ENCODE assay signal across 8 mouse cellular contexts in genomic region chr3:90515242-90515641, GRCm38 (mm10). TPM values are rescaled to one million over a fixed set of nuclear protein-coding genes. Genes with fewer than 3 reads are reported as not detected.
A peak's percentile ranks its signal among the peaks of the same experiment; 100 is the strongest.
DNase-seq lines count a peak whose midpoint lies in the region; ATAC-seq and TF ChIP-seq lines count a peak whose summit lies in the region.

No protein-coding gene starts in this region.

- H3K27ac ChIP-seq in bone marrow macrophage, adult 2 months (ENCODE audit: insufficient read depth, low read depth, low read length), result no peak overlapping the region
- H3K27ac ChIP-seq in heart, embryonic 12.5 days (ENCODE audit: poor library complexity, severe bottlenecking), result peak overlapping the region; percentile 55; the same call in 1 of the 2 replicates
- 0 out of 2 replicates have a peak overlapping the region, but pooled peaks have one; percentile 7 for H3K27ac ChIP-seq in kidney, embryonic 16.5 days (ENCODE audit: low read length)

- no peaks in the 10 kb centered on the region for H3K27me3 ChIP-seq in heart, embryonic 12.5 days (replicated peaks)
- no peaks in the 10 kb centered on the region for H3K27me3 ChIP-seq in kidney, embryonic 16.5 days (ENCODE audit: insufficient read depth, low read length)

- H3K9ac ChIP-seq in heart, embryonic 12.5 days, result peak overlapping the region; percentile 80
- H3K9ac ChIP-seq in kidney, embryonic 16.5 days (replicated peaks; ENCODE audit: low read length), result peak overlapping the region; percentile 70

- no peak for TF ChIP-seq CTCF in bone marrow macrophage, adult 2 months (IDR thresholded peaks at IDR 0.05; ENCODE audit: low read depth, low read length)

- peak overlapping the region; percentile 71 for H3K4me3 ChIP-seq in bone marrow macrophage, adult 2 months (ENCODE audit: insufficient read depth, low read length)
- peak overlapping the region; percentile 57 for H3K4me3 ChIP-seq in heart, embryonic 12.5 days
- H3K4me3 ChIP-seq in kidney, embryonic 16.5 days (ENCODE audit: low read length), result peak overlapping the region; percentile 57

- no peak for TF ChIP-seq POLR2A in bone marrow macrophage, adult 2 months (IDR thresholded peaks at IDR 0.05; ENCODE audit: borderline replicate concordance, low read depth, low read length)

- peaks cover 10% of the 10 kb centered on the region for H3K36me3 ChIP-seq in heart, embryonic 12.5 days
- 0 out of 2 replicates have a peak, but pooled peaks cover 6% of the 10 kb centered on the region for H3K36me3 ChIP-seq in kidney, embryonic 16.5 days (ENCODE audit: insufficient read depth, low read length)

- peak; percentile 24 for ATAC-seq in CD4-positive, CD25-positive, alpha-beta regulatory T cell, adult 4 months
- peak; percentile 10; the same call in 1 of the 2 replicates for ATAC-seq in heart, embryonic 12.5 days (ENCODE audit: insufficient number of reproducible peaks, low FRiP score)
- ATAC-seq in kidney, embryonic 16.5 days (ENCODE audit: low FRiP score, low TSS enrichment), result peak; percentile 7; the same call in 1 of the 2 replicates

- 35% methylated on average over 1 of the region's 1 CpGs for WGBS in heart, embryonic 12.5 days
- 65% methylated on average over 1 of the region's 1 CpGs for WGBS in kidney, embryonic 16.5 days

- peak; percentile 53 to 54 for DNase-seq in lung, postnatal 4 days
- DNase-seq in yolk sac, embryonic 10.5 days (ENCODE audit: low spot score), result no peak
- no peak for DNase-seq in right cerebral cortex, postnatal 14 days
- DNase-seq in cerebellum, adult 8-10 months, result no peak

- peak overlapping the region; percentile 83 for H3K4me2 ChIP-seq in heart, embryonic 12.5 days
- H3K4me2 ChIP-seq in kidney, embryonic 16.5 days (replicated peaks; ENCODE audit: low read depth, low read length), result peak overlapping the region; percentile 88

- no peaks in the 10 kb centered on the region for H3K9me3 ChIP-seq in heart, embryonic 12.5 days (replicated peaks)
- H3K9me3 ChIP-seq in kidney, embryonic 16.5 days (ENCODE audit: low read length), result no peaks in the 10 kb centered on the region

- peaks cover 40% of the 10 kb centered on the region for H3K4me1 ChIP-seq in bone marrow macrophage, adult 2 months (ENCODE audit: control insufficient read depth, insufficient read depth, low read length)
- H3K4me1 ChIP-seq in heart, embryonic 12.5 days (replicated peaks), result peaks cover 19% of the 10 kb centered on the region
- peaks cover 22% of the 10 kb centered on the region for H3K4me1 ChIP-seq in kidney, embryonic 16.5 days (ENCODE audit: insufficient read depth, low read length)

RNA-seq across cellular contexts. Expression of gene S100a13, which starts 1.0 kb away (rescaled TPM):
- 100 to 1,000 TPM; 157 to 222 TPM for polyA plus RNA-seq in CD4-positive, CD25-positive, alpha-beta regulatory T cell, adult 4 months (2017; shearing (Covaris generic))
- polyA plus RNA-seq in bone marrow macrophage, adult 2 months (2012; ENCODE audit: insufficient read depth, insufficient read length, missing spikeins), result 120 and 139 TPM in 2 replicates
- polyA plus RNA-seq in heart, embryonic 12.5 days (2016; fragmentation: Nextera tagmentation; extraction: Ambion mirVana), result 71.4 and 74.1 TPM in 2 replicates
- polyA plus RNA-seq in kidney, embryonic 16.5 days (2015; fragmentation: Nextera tagmentation; extraction: Ambion mirVana), result 43.4 and 45.8 TPM in 2 replicates

RNA-seq across cellular contexts. Expression of gene S100a1, which starts 1.1 kb away (rescaled TPM):
- polyA plus RNA-seq in CD4-positive, CD25-positive, alpha-beta regulatory T cell, adult 4 months (2017; shearing (Covaris generic)), result 1 to 10 TPM; 3.3 to 4.9 TPM
- polyA plus RNA-seq in bone marrow macrophage, adult 2 months (2012; ENCODE audit: insufficient read depth, insufficient read length, missing spikeins), result 228 and 247 TPM in 2 replicates
- polyA plus RNA-seq in heart, embryonic 12.5 days (2016; fragmentation: Nextera tagmentation; extraction: Ambion mirVana), result 145 and 148 TPM in 2 replicates
- polyA plus RNA-seq in kidney, embryonic 16.5 days (2015; fragmentation: Nextera tagmentation; extraction: Ambion mirVana), result 116 and 122 TPM in 2 replicates

RNA-seq across cellular contexts. Expression of gene Chtop, which starts 5.9 kb away (rescaled TPM):
- 10 to 100 TPM; 50.3 to 57.9 TPM for polyA plus RNA-seq in CD4-positive, CD25-positive, alpha-beta regulatory T cell, adult 4 months (2017; shearing (Covaris generic))
- polyA plus RNA-seq in bone marrow macrophage, adult 2 months (2012; ENCODE audit: insufficient read depth, insufficient read length, missing spikeins), result 56.9 and 59.9 TPM in 2 replicates
- 113 and 114 TPM in 2 replicates for polyA plus RNA-seq in heart, embryonic 12.5 days (2016; fragmentation: Nextera tagmentation; extraction: Ambion mirVana)
- polyA plus RNA-seq in kidney, embryonic 16.5 days (2015; fragmentation: Nextera tagmentation; extraction: Ambion mirVana), result 135 and 144 TPM in 2 replicates

RNA-seq across cellular contexts. Expression of gene S100a14, which starts 11.4 kb away (rescaled TPM):
- not detected for polyA plus RNA-seq in CD4-positive, CD25-positive, alpha-beta regulatory T cell, adult 4 months (2017; shearing (Covaris generic))
- 0.40 TPM in 1 of 2 replicates, not detected in the other for polyA plus RNA-seq in bone marrow macrophage, adult 2 months (2012; ENCODE audit: insufficient read depth, insufficient read length, missing spikeins)
- polyA plus RNA-seq in heart, embryonic 12.5 days (2016; fragmentation: Nextera tagmentation; extraction: Ambion mirVana), result not detected in 2 replicates
- polyA plus RNA-seq in kidney, embryonic 16.5 days (2015; fragmentation: Nextera tagmentation; extraction: Ambion mirVana), result 7.5 and 7.9 TPM in 2 replicates

RNA-seq across cellular contexts. Expression of gene S100a16, which starts 21.8 kb away (rescaled TPM):
- not detected for polyA plus RNA-seq in CD4-positive, CD25-positive, alpha-beta regulatory T cell, adult 4 months (2017; shearing (Covaris generic))
- 0.50 TPM in 1 of 2 replicates, not detected in the other for polyA plus RNA-seq in bone marrow macrophage, adult 2 months (2012; ENCODE audit: insufficient read depth, insufficient read length, missing spikeins)
- polyA plus RNA-seq in heart, embryonic 12.5 days (2016; fragmentation: Nextera tagmentation; extraction: Ambion mirVana), result 30.6 and 31.9 TPM in 2 replicates
- polyA plus RNA-seq in kidney, embryonic 16.5 days (2015; fragmentation: Nextera tagmentation; extraction: Ambion mirVana), result 214 and 232 TPM in 2 replicates

Comparison
In these comparisons a context has a peak if more than half of its experiments do, and no peak if none do; other contexts are left out.
1. DNase-seq: peak in lung, postnatal 4 days (2 of 2); none in yolk sac, embryonic 10.5 days (single experiment), right cerebral cortex, postnatal 14 days (single experiment) and cerebellum, adult 8-10 months (single experiment).
2. RNA of gene S100a1, which starts 1.1 kb away (polyA plus RNA-seq): 228 to 247 TPM in bone marrow macrophage, adult 2 months, 145 to 148 TPM in heart, embryonic 12.5 days and 116 to 122 TPM in kidney, embryonic 16.5 days; 3.3 to 4.9 TPM in CD4-positive, CD25-positive, alpha-beta regulatory T cell, adult 4 months; every median in the first group is over 10 times any median in the second.
3. Peak in every context shown above with its lines, with median percentiles within 50 percentile points of each other: ATAC-seq and H3K4me3 ChIP-seq.